Mouse (Mus musculus) macrophage (primary cell): ENCODE data around the gene Slc35c1. TPM values are rescaled to one million over a fixed set of nuclear protein-coding genes. Genes with fewer than 3 reads are reported as not detected.
A peak's percentile ranks its signal among the peaks of the same experiment; 100 is the strongest.
"Not testable (repeated sequence)": the region's sequence is repeated elsewhere in the genome, so short reads cannot be mapped to it uniquely, and the experiment has no call there.

ENCODE experiments used
- H3K27ac ChIP-seq: fragments of 350-480 bp; formaldehyde crosslinking; 2 replicates; pipeline ENCODE4 v1.9.0; 2021
- H3K36me3 ChIP-seq: fragments of 350-480 bp; formaldehyde crosslinking; 2 replicates; pipeline ENCODE4 v1.9.0; 2021; ENCODE audit errors: inconsistent target
- H3K4me3 ChIP-seq: fragments of 350-480 bp; formaldehyde crosslinking; 2 replicates; pipeline ENCODE4 v1.9.0; 2021; ENCODE audit errors: inconsistent target
- H3K79me2 ChIP-seq: fragments of 350-480 bp; formaldehyde crosslinking; 2 replicates; pipeline ENCODE4 v1.9.0; 2021; ENCODE audit errors: inconsistent target
- WGBS: methylation state at CpG from one replicate; pipeline ENCODE4 v1.1.7; 2026; ENCODE audit warnings: inconsistent platforms; ENCODE audit not compliant: missing documents; 5-methylcytosine and 5-hydroxymethylcytosine counted together
- polyA plus RNA-seq: library from polyadenylated mRNA; stranded (reverse); fragments of 250-400 nt; gene quantifications from 3 replicates; pipeline ENCODE4 v1.2.4, GENCODE M21; 2018; ENCODE audit warnings: inconsistent platforms

Slc35c1 gene
- polyA plus RNA-seq, 1 experiment from 2014 or later: 21.6 TPM

- Histone ChIP-seq H3K36me3 (no peaks in the 10 kb centered on the region), H3K27ac (no peak overlapping the region), H3K4me3 (no peak overlapping the region), H3K79me2 (no peaks in the 10 kb centered on the region)
- WGBS: 13% methylated on average over 15 of the region's 15 CpGs
Observed at GRCm38 (mm10) chr2:92485640-92486295, 25.4 kb upstream of the Slc35c1 start.

DNA sequence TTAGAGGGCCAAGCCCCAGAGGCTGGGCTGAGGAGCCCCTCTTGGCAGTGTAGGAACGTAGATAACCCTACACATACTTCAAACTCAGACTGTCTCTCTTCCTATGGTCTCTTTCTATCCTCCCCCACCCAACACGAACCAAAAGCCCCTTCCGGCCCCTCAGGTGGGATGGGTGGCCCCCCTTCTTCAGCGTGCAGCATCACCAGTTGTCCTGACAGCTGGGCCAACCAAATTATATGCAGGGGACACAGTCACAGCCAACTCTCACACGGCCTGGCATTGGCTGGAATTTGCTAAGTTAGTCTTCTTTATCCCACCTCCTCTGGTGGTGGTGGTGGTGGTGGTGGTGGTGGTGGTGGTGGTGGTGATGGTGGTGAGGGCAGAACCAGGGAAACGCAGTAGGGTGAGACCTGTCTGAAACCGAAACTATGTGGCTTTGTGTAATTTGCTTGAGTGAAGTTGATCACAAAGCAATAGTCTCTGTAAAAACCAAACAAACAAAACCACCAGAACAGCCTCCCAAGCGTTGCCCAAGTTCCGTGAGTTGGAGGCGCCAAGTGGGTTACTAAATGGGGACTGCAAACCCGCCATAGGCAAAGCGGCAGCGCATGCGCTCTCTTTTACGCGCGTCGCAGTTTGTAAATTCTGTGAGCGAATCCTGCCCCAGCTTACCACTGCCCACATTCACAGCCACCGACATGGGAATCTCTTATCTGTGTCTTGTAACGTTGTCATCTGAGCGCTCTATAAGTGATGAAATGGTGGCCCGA lies 24.1 kb upstream of the Slc35c1 start:
- WGBS: 15% methylated on average over 23 of the region's 23 CpGs

GRCm38 (mm10) chr2:92483505-92483904 lies 23.2 kb upstream of the Slc35c1 start:
- H3K4me3 ChIP-seq: peak overlapping the region; percentile 21; the same call in 1 of the 2 replicates
- 9% methylated on average over 5 of the region's 5 CpGs for WGBS

More for the DNA sequence above, 24.1 kb upstream of the Slc35c1 start:
- peak overlapping the region; percentile 93 for H3K27ac ChIP-seq
- H3K4me3 ChIP-seq: peak overlapping the region; percentile 21
- no peaks in the 10 kb centered on the region for H3K36me3 ChIP-seq
- no peaks in the 10 kb centered on the region for H3K79me2 ChIP-seq

GRCm38 (mm10) chr2:92482551-92482950 lies 22.2 kb upstream of the Slc35c1 start:
- Histone ChIP-seq H3K4me3 (no peak overlapping the region), H3K27ac (peak overlapping the region; percentile 93), H3K36me3 (no peaks in the 10 kb centered on the region), H3K79me2 (no peaks in the 10 kb centered on the region)
- WGBS: 22% methylated on average over 1 of the region's 1 CpGs

More at GRCm38 (mm10) chr2:92483505-92483904, 23.2 kb upstream of the Slc35c1 start:
- Histone ChIP-seq H3K27ac (peak overlapping the region; percentile 93), H3K79me2 (no peaks in the 10 kb centered on the region), H3K36me3 (no peaks in the 10 kb centered on the region)

GRCm38 (mm10) chr2:92478313-92478688 lies 18.0 kb upstream of the Slc35c1 start:
- Histone ChIP-seq H3K79me2 (no peaks in the 10 kb centered on the region), H3K4me3 (no peak overlapping the region), H3K27ac (peak overlapping the region; percentile 37), H3K36me3 (no peaks in the 10 kb centered on the region)
- 7% methylated on average over 4 of the region's 4 CpGs for WGBS

DNA sequence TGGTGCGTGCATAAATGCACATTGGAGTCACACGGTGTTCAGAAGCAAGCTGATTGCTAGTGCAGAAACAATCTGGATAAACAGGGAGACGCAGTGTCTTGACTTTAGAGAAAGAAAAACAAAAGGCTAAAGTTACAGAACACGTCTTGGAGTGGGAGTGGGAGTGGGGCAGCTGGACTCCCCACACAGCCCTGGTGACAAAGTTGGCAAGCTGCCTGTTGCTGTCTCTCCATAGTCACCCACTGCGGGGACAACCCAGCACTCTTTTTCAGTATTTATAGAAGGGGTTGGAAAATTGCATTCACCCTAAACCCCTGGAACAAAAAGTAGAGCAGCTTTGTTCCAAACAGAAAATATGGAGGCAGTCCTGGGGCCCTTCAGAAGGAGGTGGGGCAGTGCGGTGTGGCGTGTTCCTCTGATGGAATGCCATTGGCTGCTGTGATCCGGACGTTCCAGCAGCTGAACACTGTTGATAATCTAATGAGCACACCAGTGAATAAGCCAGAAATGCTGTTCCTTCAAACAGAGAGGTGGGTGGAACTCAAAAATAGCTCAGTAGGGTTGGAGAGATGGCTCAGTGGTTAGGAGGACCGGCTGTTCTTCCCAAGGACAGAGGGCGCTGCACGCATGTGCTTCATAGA lies 17.5 kb upstream of the Slc35c1 start:
- no peaks in the 10 kb centered on the region for H3K79me2 ChIP-seq
- H3K27ac ChIP-seq: peak overlapping the region; percentile 37
- no peak overlapping the region for H3K4me3 ChIP-seq
- H3K36me3 ChIP-seq: no peaks in the 10 kb centered on the region
- 87% methylated on average over 10 of the region's 12 CpGs for WGBS

DNA sequence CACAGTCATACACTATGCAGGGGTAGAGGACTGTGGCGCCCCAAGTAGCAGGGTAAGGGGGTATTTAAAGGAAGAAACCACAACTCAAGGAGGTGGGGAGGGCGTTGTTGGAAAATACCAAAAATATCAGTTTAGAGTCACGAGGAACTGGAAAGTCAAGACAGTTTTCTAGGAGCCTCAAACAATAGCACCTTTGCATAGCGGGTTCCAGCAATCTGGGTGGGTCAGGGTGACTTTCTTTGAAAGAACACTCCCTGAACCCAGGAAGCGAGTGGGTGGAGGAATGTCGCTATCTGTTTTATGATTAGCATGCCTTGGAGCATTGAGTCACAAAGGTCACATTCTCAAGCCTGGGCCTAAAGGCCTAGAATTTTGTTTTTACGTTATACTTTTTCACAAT lies 16.2 kb upstream of the Slc35c1 start:
- not testable (repeated sequence) for H3K36me3 ChIP-seq, H3K79me2 ChIP-seq, H3K27ac ChIP-seq, H3K4me3 ChIP-seq
- WGBS: 96% methylated on average over 7 of the region's 7 CpGs

DNA sequence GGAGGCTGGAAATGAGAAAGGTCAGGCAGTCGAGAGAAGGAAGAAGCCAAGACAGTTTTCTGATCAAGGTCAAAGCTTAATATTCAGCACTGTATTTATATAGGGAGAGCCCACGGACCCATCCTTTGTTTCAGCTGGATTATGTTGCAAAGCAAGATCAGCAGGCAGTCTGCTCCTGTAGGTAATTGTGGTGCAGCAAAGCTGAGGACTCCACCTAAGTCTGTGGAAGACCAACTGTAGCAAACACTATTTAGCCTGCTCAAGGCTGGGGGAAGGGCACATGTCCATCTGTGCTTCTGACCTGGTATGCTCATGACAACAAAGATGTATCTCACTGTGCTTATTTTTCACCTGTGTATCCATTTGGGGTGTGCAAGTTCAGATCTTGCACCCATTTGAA lies 15.4 kb upstream of the Slc35c1 start:
- Histone ChIP-seq H3K36me3 (no peaks in the 10 kb centered on the region), H3K4me3 (no peak overlapping the region), H3K79me2 (no peaks in the 10 kb centered on the region), H3K27ac (no peak overlapping the region)
- WGBS: 90% methylated on average over 2 of the region's 2 CpGs

DNA sequence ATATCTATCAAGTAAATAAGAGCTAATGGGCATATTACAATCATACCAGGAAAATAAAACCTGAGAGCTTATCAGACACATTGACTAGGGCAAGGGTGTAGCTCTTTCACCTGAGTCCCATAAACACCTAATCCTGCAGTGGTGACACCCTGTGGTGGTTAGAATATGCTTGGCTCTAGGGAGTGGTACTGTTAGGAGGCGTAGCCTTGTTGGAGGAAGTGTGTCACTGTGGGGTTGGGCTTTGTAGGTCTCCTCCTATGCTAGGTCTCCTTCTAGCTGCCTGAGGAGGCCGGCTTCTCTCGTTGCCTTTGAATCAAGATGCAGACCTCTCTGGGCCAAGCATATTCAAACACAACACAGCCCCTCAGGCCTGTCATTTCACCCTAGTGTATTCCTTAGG lies 14.6 kb upstream of the Slc35c1 start:
- Histone ChIP-seq H3K36me3 (no peaks in the 10 kb centered on the region), H3K79me2 (no peaks in the 10 kb centered on the region), H3K4me3 (no peak overlapping the region), H3K27ac (no peak overlapping the region)
- WGBS: 91% methylated on average over 3 of the region's 3 CpGs

DNA sequence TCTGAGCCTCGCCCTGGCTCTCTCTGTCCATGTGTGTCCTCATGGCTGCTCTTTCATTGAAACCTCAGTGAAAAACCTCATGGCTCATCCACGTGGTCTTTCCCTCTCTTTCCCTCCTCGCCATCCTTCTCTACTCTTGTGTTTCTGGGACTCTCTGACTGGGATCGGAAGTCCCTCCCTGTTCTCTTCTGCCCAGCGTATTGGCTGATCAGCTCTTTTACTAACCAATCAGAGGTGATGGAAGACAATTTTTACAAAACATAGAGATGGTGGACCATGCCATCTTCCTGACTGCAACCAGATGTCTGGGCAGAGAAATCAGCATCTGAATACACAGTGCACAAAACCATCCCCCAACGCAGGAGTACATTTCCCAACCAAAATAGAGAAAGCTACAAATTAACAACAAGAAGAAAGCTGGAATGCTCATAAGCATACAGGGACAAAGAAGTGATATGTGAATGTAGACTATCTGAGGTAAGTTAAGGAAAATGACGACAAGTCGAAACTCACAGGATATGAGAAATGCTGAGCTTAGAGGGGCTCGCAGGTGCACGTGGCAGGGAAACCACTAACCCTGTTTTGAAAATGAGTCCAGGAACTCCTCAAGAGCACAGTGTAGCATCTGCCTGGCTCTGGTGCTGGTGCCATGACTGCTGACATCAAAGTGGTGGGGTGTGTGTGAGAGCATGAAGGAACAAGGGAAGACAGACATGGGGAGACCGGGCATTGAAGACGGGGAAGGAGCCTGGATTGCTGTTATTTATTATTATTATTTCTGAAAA lies 11.7 kb upstream of the Slc35c1 start:
- no peaks in the 10 kb centered on the region for H3K36me3 ChIP-seq
- no peak overlapping the region for H3K4me3 ChIP-seq
- H3K27ac ChIP-seq: no peak overlapping the region
- WGBS: 84% methylated on average over 12 of the region's 12 CpGs
- no peaks in the 10 kb centered on the region for H3K79me2 ChIP-seq

DNA sequence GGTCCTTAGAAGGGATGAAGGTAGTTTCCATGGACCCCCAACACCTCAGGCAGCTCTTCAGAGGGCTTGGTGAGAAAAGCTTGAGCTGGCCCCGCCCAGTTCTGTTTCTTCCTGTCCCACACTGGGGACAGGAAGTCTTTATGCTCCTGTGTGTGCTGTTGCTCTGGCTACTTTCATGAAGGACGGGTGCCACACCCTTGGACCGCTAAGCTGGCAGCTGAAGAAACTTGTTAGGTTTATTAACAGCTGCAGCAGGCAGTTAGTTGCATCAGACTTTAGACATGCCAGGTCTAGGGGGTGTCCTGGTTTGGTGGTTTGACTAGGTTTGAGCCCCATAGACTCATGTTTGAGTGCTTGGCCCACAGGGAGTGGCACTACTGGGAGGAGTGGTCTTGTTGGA lies 4.4 kb upstream of the Slc35c1 start:
- 28% methylated on average over 3 of the region's 3 CpGs for WGBS
- H3K27ac ChIP-seq: no peak overlapping the region
- no peaks in the 10 kb centered on the region for H3K79me2 ChIP-seq
- H3K36me3 ChIP-seq: no peaks in the 10 kb centered on the region
- H3K4me3 ChIP-seq: no peak overlapping the region

DNA sequence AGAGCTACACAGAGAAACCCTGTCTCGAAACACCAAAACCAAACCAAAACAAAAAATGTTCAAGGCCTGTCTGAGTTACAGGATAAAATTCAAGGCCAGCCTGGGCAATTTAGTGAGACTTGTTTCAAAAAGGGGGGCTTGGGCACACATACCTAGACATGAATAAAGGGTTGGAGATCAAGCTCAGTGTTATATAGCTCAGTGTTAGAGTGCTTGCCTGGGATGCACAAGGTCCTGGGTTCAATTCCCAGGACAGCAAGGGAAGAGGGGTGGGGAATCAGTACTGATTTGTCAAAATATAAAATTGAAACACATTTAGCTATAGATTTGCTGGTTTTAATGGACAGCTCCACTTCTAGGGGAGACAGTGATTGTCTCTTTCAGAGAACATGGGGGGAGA lies 877 bp upstream of the Slc35c1 start:
- Histone ChIP-seq H3K79me2 (peaks cover 30% of the 10 kb centered on the region), H3K4me3 (no peak overlapping the region), H3K27ac (no peak overlapping the region), H3K36me3 (no peaks in the 10 kb centered on the region)
- WGBS: 92% methylated on average over 1 of the region's 1 CpGs

DNA sequence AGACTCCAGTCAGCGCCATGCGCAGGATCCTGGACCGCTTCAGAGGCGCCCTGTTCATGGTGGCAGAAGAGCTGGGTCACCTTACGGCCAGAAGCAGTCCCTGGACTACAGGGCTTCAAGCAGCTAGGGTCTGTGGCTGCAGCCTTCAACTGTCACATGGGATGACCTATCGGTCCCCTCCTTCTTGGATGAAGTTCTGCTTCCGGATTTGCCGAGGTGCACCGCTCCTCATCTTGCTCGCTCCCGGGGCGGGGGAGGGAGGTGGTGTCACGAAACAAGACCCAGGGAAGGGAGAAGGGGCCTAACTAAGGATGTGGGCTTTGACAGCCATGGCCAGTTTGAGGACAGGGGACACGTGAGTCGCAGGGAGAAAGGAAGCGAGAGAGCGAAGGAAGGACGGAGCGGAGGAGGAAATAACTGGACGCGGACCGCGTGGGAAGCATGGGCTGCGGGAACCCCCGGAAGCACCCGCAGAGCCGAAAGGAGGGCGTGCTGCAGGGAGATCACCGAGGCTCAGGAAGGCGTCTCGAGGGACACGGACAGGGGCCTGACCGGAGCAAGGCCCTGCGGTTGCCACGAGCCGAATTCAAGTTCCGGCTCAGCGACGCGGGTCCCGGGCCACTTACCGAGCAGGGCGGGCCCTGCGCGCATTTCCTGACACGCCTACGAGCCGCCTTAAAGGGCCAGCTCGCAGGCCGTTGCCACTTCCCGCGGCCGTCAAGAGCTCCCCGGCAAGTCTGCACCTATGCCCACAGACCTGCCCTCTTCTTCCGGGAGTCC lies 1.0 kb downstream of the Slc35c1 start:
- under 1% methylated on average over 55 of the region's 55 CpGs for WGBS
- H3K36me3 ChIP-seq: peaks cover 4% of the 10 kb centered on the region; the same call in 1 of the 2 replicates
- H3K4me3 ChIP-seq: peak overlapping the region; percentile 77
- H3K27ac ChIP-seq: peak overlapping the region; percentile 87
- peaks cover 49% of the 10 kb centered on the region for H3K79me2 ChIP-seq

- peaks cover 49% of the 10 kb centered on the region for H3K79me2 ChIP-seq
- WGBS: 18% methylated on average over 13 of the region's 13 CpGs
Observed at GRCm38 (mm10) chr2:92458481-92458880, 1.9 kb downstream of the Slc35c1 start.

More at GRCm38 (mm10) chr2:92458481-92458880, 1.9 kb downstream of the Slc35c1 start:
- Histone ChIP-seq H3K27ac (peak overlapping the region; percentile 87), H3K4me3 (peak overlapping the region; percentile 77), H3K36me3 (peaks cover 12% of the 10 kb centered on the region)
